Mouse (Mus musculus) splenic B cell, adult 2 months (primary cell): Measurements from ENCODE around the gene Pibf1.

Experiments used
- DNase-seq: peaks from one replicate; pipeline ENCODE4 v3.0.0-alpha.2; 2011; ENCODE audit warnings: low read depth, low spot score
- H3K27me3 ChIP-seq: 2 replicates; pipeline ENCODE4 v1.6.1; 2012; ENCODE audit warnings: mild to moderate bottlenecking, low read length, moderate library complexity, mixed read lengths; ENCODE audit not compliant: control insufficient read depth, poor library complexity, insufficient read depth, severe bottlenecking
- H3K36me3 ChIP-seq: 2 replicates; pipeline ENCODE4 v1.6.1; 2012; ENCODE audit warnings: mild to moderate bottlenecking, low read length, moderate library complexity, mixed read lengths; ENCODE audit not compliant: control insufficient read depth, poor library complexity, insufficient read depth, severe bottlenecking

Gene Pibf1

DNA sequence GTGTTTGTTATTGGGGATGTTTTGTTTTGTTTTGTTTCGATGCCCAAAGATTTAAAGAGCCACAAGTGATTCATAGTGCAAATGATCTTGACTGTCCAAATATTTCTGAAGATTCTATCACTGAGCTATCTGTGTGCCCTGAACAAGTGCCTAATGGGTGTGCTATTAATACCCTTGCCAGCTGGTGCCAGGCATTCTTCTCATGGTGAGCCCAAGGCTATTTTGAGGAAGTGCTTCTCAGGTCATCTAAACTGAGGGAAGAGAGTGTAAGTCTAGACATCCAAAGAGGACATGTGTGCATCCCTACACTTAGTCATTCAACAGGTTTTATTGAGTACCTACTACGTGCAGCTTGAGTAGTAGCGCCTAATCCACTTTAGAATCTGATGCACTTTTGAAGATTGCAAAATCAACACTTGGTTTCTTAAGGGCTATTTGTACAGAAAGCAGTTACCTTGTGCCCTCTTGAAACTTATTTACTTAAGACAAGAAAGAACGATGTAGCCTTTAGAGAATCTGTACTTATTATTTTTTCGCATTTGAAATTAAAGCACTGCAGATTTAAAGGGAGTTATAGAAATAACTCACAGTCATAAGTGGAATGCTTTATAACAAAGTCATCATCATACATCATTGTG is 91.0 kb downstream of the Pibf1 start:
- DNase-seq, result no peak
- H3K27me3 ChIP-seq, result no peaks in the 10 kb centered on the region
- peaks cover 2% of the 10 kb centered on the region; the same call in 1 of the 2 replicates for H3K36me3 ChIP-seq

DNA sequence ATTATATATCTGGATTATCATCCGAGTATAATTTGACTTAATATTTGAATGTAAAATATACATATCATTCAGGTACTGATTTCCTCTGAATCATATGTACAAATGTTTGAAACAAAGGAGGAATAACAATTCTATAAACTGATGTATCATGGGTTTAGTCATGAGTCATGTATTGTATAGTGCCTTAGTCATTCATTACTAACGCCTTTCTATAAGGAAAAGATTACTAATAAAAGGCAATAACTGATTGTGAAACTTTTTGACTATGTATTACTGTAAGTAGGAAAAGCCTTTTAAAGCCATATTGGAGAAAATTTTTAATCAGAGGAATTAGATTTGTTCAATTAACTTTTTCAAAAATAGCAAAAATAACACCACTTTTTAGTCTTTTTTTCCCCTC is 106.6 kb downstream of the Pibf1 start:
- no peak for DNase-seq

GRCm38 (mm10) chr14:99206591-99206990 is 107.4 kb downstream of the Pibf1 start:
- Histone ChIP-seq H3K36me3 (peaks cover 3% of the 10 kb centered on the region), H3K27me3 (no peaks in the 10 kb centered on the region)
- no peak for DNase-seq

More for the DNA sequence above, 106.6 kb downstream of the Pibf1 start:
- H3K27me3 ChIP-seq, result no peaks in the 10 kb centered on the region
- no peaks in the 10 kb centered on the region for H3K36me3 ChIP-seq

- peaks cover 5% of the 10 kb centered on the region for H3K36me3 ChIP-seq
- DNase-seq, result no peak
- no peaks in the 10 kb centered on the region for H3K27me3 ChIP-seq
Measured at GRCm38 (mm10) chr14:99210431-99210830, 111.2 kb downstream of the Pibf1 start.

DNA sequence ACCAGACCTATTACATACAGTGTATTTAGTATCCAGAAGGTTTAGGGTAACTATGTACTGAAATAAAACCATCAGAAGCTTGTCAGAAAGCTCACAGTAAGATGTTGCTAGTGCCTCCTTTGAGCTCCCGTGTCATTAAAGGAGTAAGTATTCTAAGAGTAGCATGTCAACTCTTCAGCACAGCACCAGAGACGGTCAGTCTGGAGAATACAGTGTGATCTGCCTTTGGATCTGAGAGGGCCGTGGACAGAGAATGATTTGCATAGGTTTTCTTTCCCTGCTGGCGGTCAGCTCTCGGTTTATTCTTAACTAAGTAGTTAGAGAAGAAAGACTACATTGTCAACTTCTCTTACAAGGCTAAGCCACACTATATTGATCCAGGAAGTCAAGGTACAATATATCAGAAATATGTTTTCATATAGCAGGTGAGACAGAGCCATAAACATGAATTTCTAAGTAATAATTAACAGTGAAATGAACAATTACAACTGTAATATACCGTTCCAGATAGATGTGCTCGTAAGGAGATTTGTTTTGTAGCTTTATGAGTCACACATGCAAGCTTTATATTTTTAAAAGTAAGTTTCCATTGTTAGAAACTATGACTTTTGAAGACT is 119.3 kb downstream of the Pibf1 start:
- Histone ChIP-seq H3K36me3 (peaks cover 2% of the 10 kb centered on the region; the same call in 1 of the 2 replicates), H3K27me3 (no peaks in the 10 kb centered on the region)
- no peak for DNase-seq

DNA sequence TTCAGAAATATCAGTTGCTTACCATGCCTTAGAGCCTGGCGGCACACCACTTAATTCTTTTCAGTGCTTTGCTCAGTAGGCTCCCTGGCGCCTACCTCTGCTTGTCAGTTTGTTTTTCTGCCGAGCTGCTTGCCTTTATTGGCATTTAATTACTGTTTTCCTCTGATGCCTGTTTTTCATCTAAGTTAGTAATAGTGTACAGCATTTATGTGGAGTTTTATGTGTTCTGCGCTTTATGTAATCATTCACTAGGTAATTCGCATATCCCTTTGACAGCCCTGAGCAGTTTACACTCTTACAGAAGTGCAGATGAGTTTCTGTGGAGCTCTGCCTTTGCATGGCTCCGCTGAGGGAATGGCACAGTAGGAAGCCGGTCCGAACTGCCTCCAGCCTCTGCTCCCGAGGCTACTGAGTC is 120.5 kb downstream of the Pibf1 start:
- Histone ChIP-seq H3K27me3 (no peaks in the 10 kb centered on the region), H3K36me3 (peaks cover 2% of the 10 kb centered on the region; the same call in 1 of the 2 replicates)
- no peak for DNase-seq

GRCm38 (mm10) chr14:99225929-99226328 is 126.7 kb downstream of the Pibf1 start:
- Histone ChIP-seq H3K27me3 (no peaks in the 10 kb centered on the region), H3K36me3 (peaks cover 2% of the 10 kb centered on the region; the same call in 1 of the 2 replicates)
- DNase-seq, result no peak

DNA sequence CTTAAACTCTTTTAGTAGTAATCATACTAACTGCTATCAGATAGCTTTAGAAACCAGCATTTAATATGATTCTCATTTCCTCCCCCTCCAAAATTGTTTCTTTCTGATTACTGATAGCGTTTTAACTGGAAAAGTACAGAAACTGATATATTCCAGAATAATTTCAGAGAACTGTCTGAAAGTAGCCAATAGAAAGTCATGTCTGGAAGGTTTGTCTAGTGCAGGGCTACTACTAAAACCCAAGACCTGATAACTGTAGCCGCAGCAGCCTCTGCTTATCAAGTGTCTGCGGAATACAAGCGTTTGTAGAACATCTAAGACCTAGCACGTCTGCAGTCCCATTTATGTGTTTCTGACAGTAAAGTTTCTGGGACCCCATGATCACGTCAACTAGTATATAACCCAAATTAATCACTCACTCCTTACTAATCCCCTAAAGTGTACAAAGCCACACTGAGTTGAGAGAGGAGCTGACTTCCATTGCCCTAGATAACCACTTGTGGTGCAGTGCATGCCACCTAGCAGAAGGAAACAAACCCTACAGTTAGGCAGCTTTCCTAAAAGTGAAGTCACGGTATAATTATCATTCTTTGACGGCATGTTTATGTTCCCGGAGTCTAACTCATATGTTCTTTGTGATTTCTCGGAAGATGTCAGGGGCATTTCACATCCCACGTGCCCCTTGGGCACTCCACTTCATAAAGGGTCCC is 130.0 kb downstream of the Pibf1 start:
- DNase-seq, result no peak
- H3K27me3 ChIP-seq, result no peaks in the 10 kb centered on the region
- 0 out of 2 replicates have a peak, but pooled peaks cover 2% of the 10 kb centered on the region for H3K36me3 ChIP-seq

DNA sequence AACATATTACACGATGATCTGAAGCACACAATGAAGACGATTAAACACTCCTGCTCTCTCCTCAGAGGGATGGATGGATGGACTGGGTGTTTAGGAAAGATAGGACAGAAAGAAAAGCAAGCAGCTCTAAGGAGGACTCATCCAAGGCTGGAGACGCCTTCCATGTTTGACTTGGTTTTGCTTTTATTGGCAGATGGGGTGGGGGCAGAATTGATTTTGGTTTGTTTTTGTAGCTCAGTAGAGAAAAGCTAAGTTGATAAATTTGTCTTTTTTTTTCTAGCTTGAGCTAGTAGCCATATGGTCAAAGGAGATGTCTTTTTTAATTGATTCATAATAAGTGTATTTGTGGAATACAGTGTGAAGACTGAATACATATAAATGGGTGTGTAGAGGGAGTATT is 133.8 kb downstream of the Pibf1 start:
- H3K27me3 ChIP-seq, result no peaks in the 10 kb centered on the region
- 0 out of 2 replicates have a peak, but pooled peaks cover 2% of the 10 kb centered on the region for H3K36me3 ChIP-seq
- DNase-seq, result no peak

DNA sequence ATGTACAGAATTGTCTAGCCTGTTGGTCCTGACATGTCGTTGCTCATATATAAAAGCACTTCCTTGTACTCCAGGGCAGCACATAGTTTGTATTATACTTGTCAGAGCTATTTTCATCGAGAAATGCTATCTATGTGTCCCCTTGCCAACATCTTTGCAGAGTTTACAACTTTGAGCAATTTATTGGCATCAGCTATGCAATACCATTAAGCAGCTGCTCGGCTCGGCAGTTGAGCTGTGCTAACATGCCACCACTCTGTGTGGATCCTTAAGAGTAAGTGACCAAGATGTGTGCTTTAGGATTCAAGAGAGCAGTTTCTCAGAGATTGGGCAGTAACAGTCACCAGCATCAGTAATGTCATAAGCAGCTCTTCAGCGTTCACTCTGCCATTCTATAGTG is 137.9 kb downstream of the Pibf1 start:
- DNase-seq, result no peak
- Histone ChIP-seq H3K27me3 (no peaks in the 10 kb centered on the region), H3K36me3 (no peaks in the 10 kb centered on the region)

DNA sequence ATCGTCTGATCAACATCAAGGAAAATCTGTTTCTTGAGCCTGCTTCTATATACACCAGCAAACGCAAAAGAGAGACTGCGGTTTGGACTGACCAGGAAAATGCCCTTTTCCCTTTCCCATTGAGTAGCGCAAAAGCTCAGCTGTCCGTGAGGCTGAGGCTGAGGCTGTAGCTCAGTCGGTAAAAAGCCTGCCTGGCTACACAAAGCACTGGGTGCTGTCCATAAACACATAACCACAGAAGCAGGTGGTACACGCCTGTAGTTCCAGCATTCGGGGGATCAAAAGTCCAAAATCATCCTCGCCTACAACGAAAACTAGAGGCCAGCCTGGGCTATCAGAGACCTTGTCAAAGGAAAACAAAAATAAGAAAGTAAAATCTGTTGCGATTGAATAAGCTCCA is 141.3 kb downstream of the Pibf1 start:
- Histone ChIP-seq H3K36me3 (0 out of 2 replicates have a peak, but pooled peaks cover 1% of the 10 kb centered on the region), H3K27me3 (no peaks in the 10 kb centered on the region)
- no peak for DNase-seq

GRCm38 (mm10) chr14:99244508-99244907 is 145.3 kb downstream of the Pibf1 start:
- H3K27me3 ChIP-seq, result no peaks in the 10 kb centered on the region
- 0 out of 2 replicates have a peak, but pooled peaks cover 1% of the 10 kb centered on the region for H3K36me3 ChIP-seq
- DNase-seq, result no peak

- DNase-seq, result no peak
- Histone ChIP-seq H3K36me3 (no peaks in the 10 kb centered on the region), H3K27me3 (no peaks in the 10 kb centered on the region)
Measured at GRCm38 (mm10) chr14:99262026-99262425, 162.8 kb downstream of the Pibf1 start.

GRCm38 (mm10) chr14:99263816-99264215 is 164.6 kb downstream of the Pibf1 start:
- DNase-seq, result no peak
- Histone ChIP-seq H3K36me3 (no peaks in the 10 kb centered on the region), H3K27me3 (no peaks in the 10 kb centered on the region)

DNA sequence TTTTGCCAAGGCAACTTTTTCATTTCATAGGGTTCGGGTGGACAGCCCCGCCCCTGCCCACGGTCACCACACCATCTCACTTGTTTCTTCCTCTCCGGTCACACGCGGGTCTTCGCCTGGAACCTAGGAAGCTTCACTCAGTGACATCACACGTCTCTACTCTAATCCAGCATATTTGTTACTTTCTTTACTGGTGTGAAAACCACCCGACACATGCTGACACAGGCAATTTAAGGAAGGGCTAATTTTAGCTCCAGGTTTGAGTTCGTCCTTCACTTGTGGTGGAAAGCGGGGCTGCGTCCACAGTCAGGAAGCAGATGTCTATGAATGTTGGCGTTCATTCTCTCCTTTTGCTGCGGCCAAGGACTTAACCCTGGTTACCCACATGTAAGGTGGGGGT is 166.6 kb downstream of the Pibf1 start:
- DNase-seq, result no peak
- H3K36me3 ChIP-seq, result no peaks in the 10 kb centered on the region
- no peaks in the 10 kb centered on the region for H3K27me3 ChIP-seq
